Mouse (Mus musculus) thymus, adult 2 months (tissue): ENCODE results near the gene Sfxn3.

ENCODE experiments used
- CTCF ChIP-seq: fragments of 200-500 bp; IDR thresholded peaks from 2 replicates; pipeline ENCODE4 v1.5.1; 2012; ENCODE audit warnings: mild to moderate bottlenecking, control low read depth, low read length, moderate library complexity, borderline replicate concordance; ENCODE audit not compliant: control insufficient read depth, poor library complexity, insufficient read depth; ENCODE audit errors: extremely low read depth
- POLR2A ChIP-seq: fragments of 200-500 bp; IDR thresholded peaks from 2 replicates; pipeline ENCODE4 v1.6.1; 2012; ENCODE audit warnings: mild to moderate bottlenecking, low read length, control low read depth, moderate library complexity; ENCODE audit not compliant: control insufficient read depth, poor library complexity, insufficient read depth; ENCODE audit errors: extremely low read depth

GRCm38 (mm10) chr19:45028746-45029145 lies 18.6 kb upstream of the Sfxn3 start:
- TF ChIP-seq CTCF = no peak
- TF ChIP-seq POLR2A = no peak
